Mouse (Mus musculus): ENCODE results near the gene Grk1. TPM values are rescaled to one million over a fixed set of nuclear protein-coding genes. Genes with fewer than 3 reads are reported as not detected.

The Grk1 gene
- polyA plus RNA-seq, 1 experiment from 2014 or later, result not detected

- H3K36me3 ChIP-seq (ENCODE audit: control insufficient read depth, insufficient read depth, low read length), result no peaks in the 10 kb centered on the region
- WGBS, result 79% methylated on average over 8 of the region's 8 CpGs
- ATAC-seq, result no peak
- no peaks in the 10 kb centered on the region for H3K9me3 ChIP-seq (ENCODE audit: control insufficient read depth, low read length)
- H3K9ac ChIP-seq (ENCODE audit: low read depth, low read length), result no peak overlapping the region
- no peaks in the 10 kb centered on the region for H3K4me1 ChIP-seq (ENCODE audit: control insufficient read depth, insufficient read depth, low read length)
- H3K4me3 ChIP-seq (ENCODE audit: low read length), result no peak overlapping the region
- no peaks in the 10 kb centered on the region for H3K27me3 ChIP-seq (replicated peaks; ENCODE audit: control insufficient read depth, insufficient read depth, low read length)
- H3K27ac ChIP-seq (ENCODE audit: low read length), result no peak overlapping the region
- no peak overlapping the region for H3K4me2 ChIP-seq (ENCODE audit: low read depth, low read length)
Measured at GRCm38 (mm10) chr8:13387728-13388127, 17.2 kb upstream of the Grk1 start.

- H3K9ac ChIP-seq (ENCODE audit: low read depth, low read length), result no peak overlapping the region
- H3K4me2 ChIP-seq (ENCODE audit: low read depth, low read length), result no peak overlapping the region
- WGBS, result 47% methylated on average over 2 of the region's 2 CpGs
- H3K4me1 ChIP-seq (ENCODE audit: control insufficient read depth, insufficient read depth, low read length), result no peaks in the 10 kb centered on the region
- H3K27ac ChIP-seq (ENCODE audit: low read length), result no peak overlapping the region
- no peak overlapping the region for H3K4me3 ChIP-seq (ENCODE audit: low read length)
- ATAC-seq, result no peak
- no peaks in the 10 kb centered on the region for H3K27me3 ChIP-seq (replicated peaks; ENCODE audit: control insufficient read depth, insufficient read depth, low read length)
- no peaks in the 10 kb centered on the region for H3K9me3 ChIP-seq (ENCODE audit: control insufficient read depth, low read length)
- H3K36me3 ChIP-seq (ENCODE audit: control insufficient read depth, insufficient read depth, low read length), result no peaks in the 10 kb centered on the region
Measured at GRCm38 (mm10) chr8:13388744-13389143, 16.1 kb upstream of the Grk1 start.

GRCm38 (mm10) chr8:13393869-13394268 lies 11.0 kb upstream of the Grk1 start:
- Histone ChIP-seq H3K9me3 (ENCODE audit: control insufficient read depth, low read length) (no peaks in the 10 kb centered on the region), H3K9ac (ENCODE audit: low read depth, low read length) (no peak overlapping the region), H3K4me2 (ENCODE audit: low read depth, low read length) (no peak overlapping the region), H3K27ac (ENCODE audit: low read length) (no peak overlapping the region), H3K4me3 (ENCODE audit: low read length) (no peak overlapping the region), H3K4me1 (ENCODE audit: control insufficient read depth, insufficient read depth, low read length) (no peaks in the 10 kb centered on the region), H3K27me3 (replicated peaks; ENCODE audit: control insufficient read depth, insufficient read depth, low read length) (no peaks in the 10 kb centered on the region), H3K36me3 (ENCODE audit: control insufficient read depth, insufficient read depth, low read length) (no peaks in the 10 kb centered on the region)
- no peak for ATAC-seq
- WGBS, result 89% methylated on average over 7 of the region's 7 CpGs

- Histone ChIP-seq H3K27ac (ENCODE audit: low read length) (no peak within 1 kb of the TSS), H3K4me1 (ENCODE audit: control insufficient read depth, insufficient read depth, low read length) (no peaks in the 10 kb centered on the region), H3K9ac (ENCODE audit: low read depth, low read length) (no peak within 1 kb of the TSS), H3K36me3 (ENCODE audit: control insufficient read depth, insufficient read depth, low read length) (no peaks in the 10 kb centered on the region), H3K9me3 (ENCODE audit: control insufficient read depth, low read length) (no peaks in the 10 kb centered on the region), H3K4me3 (ENCODE audit: low read length) (no peak within 1 kb of the TSS), H3K4me2 (ENCODE audit: low read depth, low read length) (no peak within 1 kb of the TSS), H3K27me3 (replicated peaks; ENCODE audit: control insufficient read depth, insufficient read depth, low read length) (no peaks in the 10 kb centered on the region)
- WGBS, result 76% methylated on average over 5 of the region's 5 CpGs
- ATAC-seq, result no peak
Measured at GRCm38 (mm10) chr8:13396725-13397124, 8.2 kb upstream of the Grk1 start, which contains the start of gene Atp4b. Gene Atp4b, minus strand, starts transcription at chr8:13396825.

GRCm38 (mm10) chr8:13403517-13403916 lies 1.4 kb upstream of the Grk1 start:
- no peak for ATAC-seq
- Histone ChIP-seq H3K4me3 (ENCODE audit: low read length) (no peak overlapping the region), H3K36me3 (ENCODE audit: control insufficient read depth, insufficient read depth, low read length) (no peaks in the 10 kb centered on the region), H3K9ac (ENCODE audit: low read depth, low read length) (no peak overlapping the region), H3K27ac (ENCODE audit: low read length) (no peak overlapping the region), H3K4me1 (ENCODE audit: control insufficient read depth, insufficient read depth, low read length) (no peaks in the 10 kb centered on the region), H3K9me3 (ENCODE audit: control insufficient read depth, low read length) (no peaks in the 10 kb centered on the region), H3K27me3 (replicated peaks; ENCODE audit: control insufficient read depth, insufficient read depth, low read length) (no peaks in the 10 kb centered on the region), H3K4me2 (ENCODE audit: low read depth, low read length) (no peak overlapping the region)
- WGBS, result 49% methylated on average over 6 of the region's 6 CpGs

- WGBS, result 78% methylated on average over 5 of the region's 5 CpGs
- H3K4me3 ChIP-seq (ENCODE audit: low read length), result no peak overlapping the region
Measured at GRCm38 (mm10) chr8:13406011-13406410, 1.1 kb downstream of the Grk1 start.

GRCm38 (mm10) chr8:13411597-13411996 lies 6.7 kb downstream of the Grk1 start:
- 24% methylated on average over 6 of the region's 6 CpGs for WGBS
- Histone ChIP-seq H3K9ac (ENCODE audit: low read depth, low read length) (no peak overlapping the region), H3K9me3 (ENCODE audit: control insufficient read depth, low read length) (no peaks in the 10 kb centered on the region), H3K4me1 (ENCODE audit: control insufficient read depth, insufficient read depth, low read length) (no peaks in the 10 kb centered on the region), H3K4me3 (ENCODE audit: low read length) (no peak overlapping the region), H3K36me3 (ENCODE audit: control insufficient read depth, insufficient read depth, low read length) (no peaks in the 10 kb centered on the region), H3K4me2 (ENCODE audit: low read depth, low read length) (no peak overlapping the region), H3K27me3 (replicated peaks; ENCODE audit: control insufficient read depth, insufficient read depth, low read length) (no peaks in the 10 kb centered on the region), H3K27ac (ENCODE audit: low read length) (no peak overlapping the region)
- peak; percentile 50; the same call in 1 of the 2 replicates for ATAC-seq

More at GRCm38 (mm10) chr8:13406011-13406410, 1.1 kb downstream of the Grk1 start:
- H3K9me3 ChIP-seq (ENCODE audit: control insufficient read depth, low read length), result no peaks in the 10 kb centered on the region
- no peak for ATAC-seq
- no peaks in the 10 kb centered on the region for H3K36me3 ChIP-seq (ENCODE audit: control insufficient read depth, insufficient read depth, low read length)
- H3K9ac ChIP-seq (ENCODE audit: low read depth, low read length), result no peak overlapping the region
- no peak overlapping the region for H3K4me2 ChIP-seq (ENCODE audit: low read depth, low read length)
- H3K4me1 ChIP-seq (ENCODE audit: control insufficient read depth, insufficient read depth, low read length), result no peaks in the 10 kb centered on the region
- no peak overlapping the region for H3K27ac ChIP-seq (ENCODE audit: low read length)
- no peaks in the 10 kb centered on the region for H3K27me3 ChIP-seq (replicated peaks; ENCODE audit: control insufficient read depth, insufficient read depth, low read length)

- 64% methylated on average over 13 of the region's 13 CpGs for WGBS
- no peaks in the 10 kb centered on the region for H3K36me3 ChIP-seq (ENCODE audit: control insufficient read depth, insufficient read depth, low read length)
- no peak overlapping the region for H3K9ac ChIP-seq (ENCODE audit: low read depth, low read length)
- H3K27ac ChIP-seq (ENCODE audit: low read length), result no peak overlapping the region
- ATAC-seq, result no peak
- no peaks in the 10 kb centered on the region for H3K9me3 ChIP-seq (ENCODE audit: control insufficient read depth, low read length)
- no peaks in the 10 kb centered on the region for H3K27me3 ChIP-seq (replicated peaks; ENCODE audit: control insufficient read depth, insufficient read depth, low read length)
- H3K4me1 ChIP-seq (ENCODE audit: control insufficient read depth, insufficient read depth, low read length), result no peaks in the 10 kb centered on the region
- H3K4me3 ChIP-seq (ENCODE audit: low read length), result no peak overlapping the region
- no peak overlapping the region for H3K4me2 ChIP-seq (ENCODE audit: low read depth, low read length)
Measured at GRCm38 (mm10) chr8:13412891-13413558, 8.1 kb downstream of the Grk1 start.

GRCm38 (mm10) chr8:13413823-13414390 lies 9.0 kb downstream of the Grk1 start:
- ATAC-seq, result no peak
- H3K4me3 ChIP-seq (ENCODE audit: low read length), result no peak overlapping the region
- H3K4me2 ChIP-seq (ENCODE audit: low read depth, low read length), result no peak overlapping the region
- H3K27ac ChIP-seq (ENCODE audit: low read length), result no peak overlapping the region
- H3K9ac ChIP-seq (ENCODE audit: low read depth, low read length), result no peak overlapping the region
- WGBS, result 47% methylated on average over 12 of the region's 12 CpGs
- no peaks in the 10 kb centered on the region for H3K36me3 ChIP-seq (ENCODE audit: control insufficient read depth, insufficient read depth, low read length)
- H3K4me1 ChIP-seq (ENCODE audit: control insufficient read depth, insufficient read depth, low read length), result no peaks in the 10 kb centered on the region
- no peaks in the 10 kb centered on the region for H3K27me3 ChIP-seq (replicated peaks; ENCODE audit: control insufficient read depth, insufficient read depth, low read length)
- no peaks in the 10 kb centered on the region for H3K9me3 ChIP-seq (ENCODE audit: control insufficient read depth, low read length)

Data from intestine, embryonic 16.5 days (tissue).